Mouse (Mus musculus): Measurements from ENCODE around the gene Dgkd.
"Not testable (repeated sequence)": the region's sequence is repeated elsewhere in the genome, so short reads cannot be mapped to it uniquely, and the experiment has no call there.

Gene Dgkd

GRCm38 (mm10) chr1:87852892-87853600, at the start of gene Dgkd:
Gene Dgkd, plus strand, starts transcription at chr1:87853287.
- in situ Hi-C loops (cut with MboI, MseI), result loop anchor here (10.0 to 25.0 kb wide), 4 partner anchors 422 to 1148 kb away; partner anchors contain the start of genes Dis3l2 (in 1 of the 2), Hjurp (in 1 of the 2) and Trpm8 (in 1 of the 2)

GRCm38 (mm10) chr1:87803576-87803975, 49.5 kb upstream of the Dgkd start, which contains the start of gene Sag:
Gene Sag, plus strand, starts transcription at chr1:87803680.
- in situ Hi-C loops (cut with MboI, MseI), result no loop called here

- in situ Hi-C loops (cut with MboI, MseI), result no loop called here
Observed at GRCm38 (mm10) chr1:87807751-87808150, 45.3 kb upstream of the Dgkd start.

GRCm38 (mm10) chr1:87811391-87811790, 41.7 kb upstream of the Dgkd start:
- in situ Hi-C loops (cut with MboI, MseI), result loop anchor here in 1 of 2 experiments (5.0 kb wide), 1 partner anchor 101 kb away; no protein-coding TSS in a partner anchor

- in situ Hi-C loops (cut with MboI, MseI), result loop anchor here in 1 of 2 experiments (5.0 kb wide), 1 partner anchor 100 kb away; no protein-coding TSS in a partner anchor
Observed at GRCm38 (mm10) chr1:87812061-87812460, 41.0 kb upstream of the Dgkd start.

- in situ Hi-C loops (cut with MboI, MseI), result loop anchor here in 1 of 2 experiments (5.0 kb wide), 1 partner anchor 99 kb away; no protein-coding TSS in a partner anchor
Observed at GRCm38 (mm10) chr1:87813155-87813554, 39.9 kb upstream of the Dgkd start.

GRCm38 (mm10) chr1:87813681-87814080, 39.4 kb upstream of the Dgkd start:
- in situ Hi-C loops (cut with MboI, MseI), result loop anchor here in 1 of 2 experiments (5.0 kb wide), 1 partner anchor 99 kb away; no protein-coding TSS in a partner anchor

GRCm38 (mm10) chr1:87824420-87824995, 28.6 kb upstream of the Dgkd start:
- in situ Hi-C loops (cut with MboI, MseI), result no loop called here

- in situ Hi-C loops (cut with MboI, MseI), result no loop called here
Observed at GRCm38 (mm10) chr1:87825281-87825680, 27.8 kb upstream of the Dgkd start.

GRCm38 (mm10) chr1:87825991-87826390, 27.1 kb upstream of the Dgkd start:
- in situ Hi-C loops (cut with MboI, MseI), result no loop called here

- in situ Hi-C loops (cut with MboI, MseI), result no loop called here
Observed at GRCm38 (mm10) chr1:87826474-87826873, 26.6 kb upstream of the Dgkd start.

GRCm38 (mm10) chr1:87827476-87827875, 25.6 kb upstream of the Dgkd start:
- in situ Hi-C loops (cut with MboI, MseI), result not testable (repeated sequence)

- in situ Hi-C loops (cut with MboI, MseI), result no loop called here
Observed at GRCm38 (mm10) chr1:87828185-87828584, 24.9 kb upstream of the Dgkd start.

- in situ Hi-C loops (cut with MboI, MseI), result no loop called here
Observed at GRCm38 (mm10) chr1:87828926-87829580, 24.0 kb upstream of the Dgkd start.

GRCm38 (mm10) chr1:87829621-87830211, 23.4 kb upstream of the Dgkd start:
- in situ Hi-C loops (cut with MboI, MseI), result no loop called here

- in situ Hi-C loops (cut with MboI, MseI), result no loop called here
Observed at GRCm38 (mm10) chr1:87836453-87836852, 16.6 kb upstream of the Dgkd start.

GRCm38 (mm10) chr1:87837018-87837417, 16.1 kb upstream of the Dgkd start:
- in situ Hi-C loops (cut with MboI, MseI), result no loop called here

- in situ Hi-C loops (cut with MboI, MseI), result no loop called here
Observed at GRCm38 (mm10) chr1:87840411-87841208, 12.5 kb upstream of the Dgkd start.

- in situ Hi-C loops (cut with MboI, MseI), result loop anchor here in 1 of 2 experiments (5.0 kb wide), 1 partner anchor 35 kb away; no protein-coding TSS in a partner anchor
Observed at GRCm38 (mm10) chr1:87846801-87847474, 6.1 kb upstream of the Dgkd start.
